Mouse (Mus musculus) midbrain, embryonic 13.5 days (tissue): ENCODE measurements around the gene Gm11444. TPM values are rescaled to one million over a fixed set of nuclear protein-coding genes. Genes with fewer than 3 reads are reported as not detected.

ENCODE experiments used
- ATAC-seq: fragments of 200-750 bp; cut with Nextera tagmentation; 2 replicates; pipeline ENCODE4 v1.8.0; 2017; ENCODE audit warnings: mild to moderate bottlenecking, moderate TSS enrichment, moderate library complexity
- H3K27ac ChIP-seq: fragments of 300-500 bp; sonication (generic); 2 replicates; pipeline ENCODE4 v1.5.1; 2015; ENCODE audit warnings: inconsistent platforms, mild to moderate bottlenecking, moderate library complexity
- H3K27me3 ChIP-seq: fragments of 300-500 bp; sonication (generic); 2 replicates; pipeline ENCODE4 v1.6.1; 2015; ENCODE audit warnings: mild to moderate bottlenecking, inconsistent platforms
- H3K36me3 ChIP-seq: fragments of 300-500 bp; sonication (generic); 2 replicates; pipeline ENCODE4 v1.6.1; 2015; ENCODE audit warnings: mild to moderate bottlenecking, inconsistent platforms
- H3K4me1 ChIP-seq: fragments of 300-500 bp; sonication (generic); replicated peaks from 2 replicates; pipeline ENCODE4 v1.6.1; 2015; ENCODE audit warnings: inconsistent platforms
- H3K4me2 ChIP-seq: fragments of 300-500 bp; sonication (generic); replicated peaks from 2 replicates; pipeline ENCODE4 v1.6.1; 2015; ENCODE audit warnings: moderate library complexity, mild to moderate bottlenecking, inconsistent platforms
- H3K4me3 ChIP-seq: fragments of 300-500 bp; sonication (generic); replicated peaks from 2 replicates; pipeline ENCODE4 v1.5.1; 2015; ENCODE audit warnings: mild to moderate bottlenecking, inconsistent platforms
- H3K9ac ChIP-seq: fragments of 300-500 bp; sonication (generic); replicated peaks from 2 replicates; pipeline ENCODE4 v1.6.1; 2015; ENCODE audit warnings: mild to moderate bottlenecking, inconsistent platforms
- H3K9me3 ChIP-seq: fragments of 300-500 bp; sonication (generic); 2 replicates; pipeline ENCODE4 v1.6.1; 2016; ENCODE audit warnings: mild to moderate bottlenecking, inconsistent platforms
- WGBS: fragments of 180-500 bp; shearing (Covaris S2); methylation state at CpG from one replicate; pipeline ENCODE4 v1.1.7; 2015; 5-methylcytosine and 5-hydroxymethylcytosine counted together
- polyA plus RNA-seq: library from polyadenylated mRNA; unstranded; fragments of >200 nt; fragmentation: Nextera tagmentation; extraction: Ambion mirVana; gene quantifications from 2 replicates; pipeline ENCODE4 v1.2.1, GENCODE M21; 2015

Gene Gm11444
- polyA plus RNA-seq, 1 experiment from 2014 or later = not detected

GRCm38 (mm10) chr11:85838424-85839257 lies 11.5 kb downstream of the Gm11444 start:
- H3K36me3 ChIP-seq = no peaks in the 10 kb centered on the region
- 6% methylated on average over 20 of the region's 20 CpGs for WGBS
- H3K27me3 ChIP-seq = peaks cover 100% of the 10 kb centered on the region
- ATAC-seq = no peak
- H3K4me3 ChIP-seq = peak overlapping the region; percentile 23; the same call in 1 of the 2 replicates
- no peak overlapping the region for H3K4me2 ChIP-seq
- H3K27ac ChIP-seq = no peak overlapping the region
- no peaks in the 10 kb centered on the region for H3K9me3 ChIP-seq
- H3K9ac ChIP-seq = no peak overlapping the region
- H3K4me1 ChIP-seq = peaks cover 36% of the 10 kb centered on the region

GRCm38 (mm10) chr11:85837648-85838423 lies 12.3 kb downstream of the Gm11444 start:
- H3K4me2 ChIP-seq = peak overlapping the region; percentile 26
- no peak for ATAC-seq
- H3K27me3 ChIP-seq = peaks cover 98% of the 10 kb centered on the region
- H3K36me3 ChIP-seq = no peaks in the 10 kb centered on the region
- H3K4me3 ChIP-seq = peak overlapping the region; percentile 23
- H3K4me1 ChIP-seq = peaks cover 34% of the 10 kb centered on the region
- 0% methylated on average over 58 of the region's 67 CpGs for WGBS
- H3K27ac ChIP-seq = no peak overlapping the region
- H3K9ac ChIP-seq = 0 out of 2 replicates have a peak overlapping the region, but pooled peaks have one; percentile 26
- no peaks in the 10 kb centered on the region for H3K9me3 ChIP-seq

DNA sequence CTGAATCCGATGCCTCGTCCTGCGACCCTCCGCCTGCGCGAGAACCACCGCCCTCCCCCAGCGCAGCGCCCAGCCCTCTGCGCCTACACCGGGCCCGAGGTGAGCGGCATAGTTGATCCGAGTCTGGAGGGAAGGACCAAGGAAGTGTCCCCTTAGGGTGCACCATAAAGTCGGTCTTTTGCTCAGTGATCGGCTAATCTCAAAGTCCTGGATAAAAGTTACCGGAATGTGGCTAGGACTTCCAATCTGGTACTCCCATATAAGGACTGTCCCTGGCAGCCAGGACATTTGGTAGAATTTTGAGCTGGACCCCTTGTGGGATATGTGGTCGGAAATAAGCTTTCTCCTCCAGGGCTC lies 12.9 kb downstream of the Gm11444 start:
- no peak overlapping the region for H3K4me2 ChIP-seq
- no peak for ATAC-seq
- under 1% methylated on average over 18 of the region's 18 CpGs for WGBS

DNA sequence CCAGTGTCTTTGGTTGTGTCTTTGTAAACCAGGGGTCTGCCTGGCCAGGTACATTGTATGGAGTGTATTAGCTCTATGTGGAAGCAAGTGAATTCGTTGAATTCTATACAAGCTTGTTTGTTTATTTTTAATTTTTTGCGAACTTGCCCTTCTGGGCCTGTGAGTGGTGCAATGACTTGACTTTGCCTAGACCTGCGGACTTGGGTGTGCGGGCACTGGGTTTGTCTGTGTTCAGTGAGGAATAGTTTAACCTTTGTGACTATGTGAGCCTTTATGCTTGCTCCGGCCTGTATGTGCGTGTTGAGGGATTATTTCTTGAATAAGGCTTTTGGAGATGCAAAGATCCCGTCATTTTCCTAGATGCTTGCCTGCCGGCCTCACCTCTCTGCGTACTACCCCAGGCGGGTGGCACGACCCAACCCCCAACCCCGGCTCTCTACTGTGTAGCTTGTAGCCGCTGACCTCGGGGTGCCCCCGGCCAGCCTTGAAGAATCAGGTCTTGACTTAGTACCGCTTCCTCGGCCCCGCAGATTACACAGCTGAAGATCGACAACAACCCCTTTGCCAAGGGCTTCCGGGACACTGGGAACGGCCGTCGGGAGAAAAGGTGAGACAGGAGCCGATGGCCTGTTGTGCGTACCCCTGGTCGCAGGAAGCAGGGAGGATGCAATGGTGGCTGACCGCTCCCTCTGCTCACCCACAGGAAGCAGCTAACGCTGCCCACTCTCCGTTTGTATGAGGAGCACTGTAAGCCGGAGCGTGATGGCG lies 13.4 kb downstream of the Gm11444 start:
- Histone ChIP-seq H3K4me1 (peaks cover 35% of the 10 kb centered on the region), H3K27me3 (peaks cover 98% of the 10 kb centered on the region), H3K4me2 (no peak overlapping the region), H3K27ac (no peak overlapping the region), H3K36me3 (no peaks in the 10 kb centered on the region), H3K4me3 (peak overlapping the region; percentile 6), H3K9ac (no peak overlapping the region), H3K9me3 (no peaks in the 10 kb centered on the region)
- WGBS = 2% methylated on average over 32 of the region's 32 CpGs
- no peak for ATAC-seq

More for the DNA sequence above, 12.9 kb downstream of the Gm11444 start:
- no peaks in the 10 kb centered on the region for H3K9me3 ChIP-seq
- H3K27ac ChIP-seq = no peak overlapping the region
- no peak overlapping the region for H3K9ac ChIP-seq
- H3K36me3 ChIP-seq = no peaks in the 10 kb centered on the region
- H3K4me1 ChIP-seq = peaks cover 35% of the 10 kb centered on the region
- H3K27me3 ChIP-seq = peaks cover 98% of the 10 kb centered on the region
- H3K4me3 ChIP-seq = peak overlapping the region; percentile 23

DNA sequence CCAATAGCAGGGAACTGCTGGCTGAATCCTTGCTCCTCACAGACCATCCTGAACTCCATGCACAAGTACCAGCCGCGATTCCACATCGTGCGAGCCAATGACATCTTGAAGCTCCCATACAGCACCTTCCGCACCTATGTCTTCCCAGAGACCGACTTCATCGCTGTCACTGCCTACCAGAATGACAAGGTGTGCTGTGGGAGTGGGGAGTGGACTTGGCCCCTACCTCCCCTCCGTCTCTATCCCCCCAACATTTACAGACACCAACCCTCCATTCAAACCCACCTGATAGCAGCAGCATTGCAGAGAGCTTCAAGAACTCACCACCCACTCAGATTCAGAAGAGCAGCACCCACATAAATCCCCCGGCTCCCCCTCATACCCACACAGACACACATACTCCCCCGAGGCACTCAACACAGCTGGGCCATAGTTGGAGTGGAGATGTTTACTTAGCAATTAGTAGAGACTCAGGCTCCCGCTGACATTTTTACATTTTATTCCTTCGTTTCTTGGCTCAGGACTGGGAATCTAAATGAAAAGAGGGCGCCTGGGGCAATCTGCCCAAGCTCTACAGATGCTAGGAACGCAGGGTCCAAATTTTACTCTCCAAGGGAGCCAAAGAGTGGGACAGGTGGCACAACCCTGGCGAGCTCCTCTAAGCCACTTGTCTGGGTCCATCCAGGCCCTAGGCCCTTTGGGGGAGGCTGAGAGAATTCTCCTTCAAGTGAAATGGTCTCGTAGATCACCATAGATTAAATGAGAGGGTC lies 14.2 kb downstream of the Gm11444 start:
- peaks cover 33% of the 10 kb centered on the region for H3K4me1 ChIP-seq
- H3K27ac ChIP-seq = no peak overlapping the region
- no peaks in the 10 kb centered on the region for H3K9me3 ChIP-seq
- 0 out of 2 replicates have a peak overlapping the region, but pooled peaks have one; percentile 6 for H3K4me3 ChIP-seq
- no peak for ATAC-seq
- H3K4me2 ChIP-seq = no peak overlapping the region
- peaks cover 98% of the 10 kb centered on the region for H3K27me3 ChIP-seq
- no peak overlapping the region for H3K9ac ChIP-seq
- 2% methylated on average over 16 of the region's 16 CpGs for WGBS
- H3K36me3 ChIP-seq = no peaks in the 10 kb centered on the region

- peaks cover 98% of the 10 kb centered on the region for H3K27me3 ChIP-seq
- no peaks in the 10 kb centered on the region for H3K36me3 ChIP-seq
- H3K4me3 ChIP-seq = no peak overlapping the region; the same call in 1 of the 2 replicates
- H3K9me3 ChIP-seq = no peaks in the 10 kb centered on the region
- peaks cover 30% of the 10 kb centered on the region for H3K4me1 ChIP-seq
- no peak for ATAC-seq
- H3K4me2 ChIP-seq = no peak overlapping the region
- WGBS = 1% methylated on average over 9 of the region's 9 CpGs
- no peak overlapping the region for H3K9ac ChIP-seq
- no peak overlapping the region for H3K27ac ChIP-seq
These were observed 15.0 kb downstream of the Gm11444 start for GRCm38 (mm10) chr11:85835001-85835752.

GRCm38 (mm10) chr11:85834386-85834931 lies 15.7 kb downstream of the Gm11444 start:
- Histone ChIP-seq H3K9ac (no peak overlapping the region), H3K27ac (no peak overlapping the region), H3K4me1 (peaks cover 37% of the 10 kb centered on the region), H3K9me3 (no peaks in the 10 kb centered on the region), H3K4me2 (no peak overlapping the region), H3K27me3 (peaks cover 98% of the 10 kb centered on the region), H3K36me3 (no peaks in the 10 kb centered on the region), H3K4me3 (no peak overlapping the region)
- 3% methylated on average over 17 of the region's 17 CpGs for WGBS
- ATAC-seq = no peak

DNA sequence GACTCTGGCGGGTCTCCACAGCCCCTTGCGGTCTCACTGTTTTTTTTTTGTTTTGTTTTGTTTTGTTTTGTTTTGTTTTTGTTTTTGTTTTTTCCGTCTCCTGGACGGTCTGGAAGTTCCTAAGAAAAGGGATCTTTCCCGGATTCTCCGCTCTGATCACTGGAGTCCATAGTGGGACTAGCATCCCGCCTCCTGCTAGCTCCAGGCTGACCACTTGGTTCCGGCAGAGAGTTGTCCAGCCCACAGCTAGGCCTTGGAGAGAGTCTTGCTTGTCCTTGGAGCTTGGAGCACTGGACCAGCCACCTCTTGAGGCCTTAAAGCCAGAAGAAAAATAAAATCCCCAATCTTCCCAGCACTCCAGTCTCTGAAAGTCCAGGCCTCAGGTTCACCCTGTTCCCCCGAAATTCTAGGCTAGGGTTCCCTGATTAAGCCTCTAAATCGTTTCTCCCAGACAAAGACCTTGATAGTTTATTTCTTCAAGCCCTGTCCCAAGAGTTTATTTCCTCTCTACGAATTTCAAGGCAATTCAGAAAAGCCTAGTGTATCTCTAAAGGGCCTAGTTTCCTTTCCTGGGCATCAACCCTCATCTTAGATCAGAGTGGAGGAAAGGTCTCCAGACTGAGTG lies 16.3 kb downstream of the Gm11444 start:
- no peak overlapping the region for H3K27ac ChIP-seq
- no peaks in the 10 kb centered on the region for H3K9me3 ChIP-seq
- H3K4me3 ChIP-seq = peak overlapping the region; percentile 41
- H3K4me1 ChIP-seq = peaks cover 43% of the 10 kb centered on the region
- 1% methylated on average over 11 of the region's 11 CpGs for WGBS
- no peak overlapping the region for H3K4me2 ChIP-seq
- no peak for ATAC-seq
- H3K9ac ChIP-seq = no peak overlapping the region
- H3K36me3 ChIP-seq = no peaks in the 10 kb centered on the region
- H3K27me3 ChIP-seq = peaks cover 98% of the 10 kb centered on the region

DNA sequence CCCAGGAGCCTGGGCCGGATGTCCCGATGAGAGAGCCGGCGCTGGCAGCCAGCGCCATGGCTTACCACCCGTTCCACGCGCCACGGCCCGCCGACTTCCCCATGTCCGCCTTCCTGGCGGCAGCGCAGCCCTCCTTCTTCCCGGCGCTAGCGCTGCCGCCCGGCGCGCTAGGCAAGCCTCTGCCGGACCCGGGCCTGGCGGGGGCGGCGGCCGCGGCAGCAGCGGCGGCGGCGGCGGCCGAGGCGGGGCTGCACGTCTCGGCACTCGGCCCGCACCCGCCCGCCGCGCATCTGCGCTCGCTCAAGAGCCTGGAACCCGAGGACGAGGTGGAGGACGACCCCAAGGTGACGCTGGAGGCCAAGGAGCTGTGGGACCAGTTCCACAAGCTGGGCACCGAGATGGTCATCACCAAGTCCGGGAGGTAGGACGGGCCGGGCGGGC lies 17.0 kb downstream of the Gm11444 start:
- no peak for ATAC-seq
- H3K27me3 ChIP-seq = peaks cover 98% of the 10 kb centered on the region
- H3K9ac ChIP-seq = peak overlapping the region; percentile 52; the same call in 1 of the 2 replicates
- peak overlapping the region; percentile 41 for H3K4me3 ChIP-seq
- no peak overlapping the region for H3K27ac ChIP-seq
- peak overlapping the region; percentile 65 for H3K4me2 ChIP-seq
- WGBS = 0% methylated on average over 32 of the region's 54 CpGs
- peaks cover 42% of the 10 kb centered on the region for H3K4me1 ChIP-seq
- H3K9me3 ChIP-seq = no peaks in the 10 kb centered on the region
- no peaks in the 10 kb centered on the region for H3K36me3 ChIP-seq

DNA sequence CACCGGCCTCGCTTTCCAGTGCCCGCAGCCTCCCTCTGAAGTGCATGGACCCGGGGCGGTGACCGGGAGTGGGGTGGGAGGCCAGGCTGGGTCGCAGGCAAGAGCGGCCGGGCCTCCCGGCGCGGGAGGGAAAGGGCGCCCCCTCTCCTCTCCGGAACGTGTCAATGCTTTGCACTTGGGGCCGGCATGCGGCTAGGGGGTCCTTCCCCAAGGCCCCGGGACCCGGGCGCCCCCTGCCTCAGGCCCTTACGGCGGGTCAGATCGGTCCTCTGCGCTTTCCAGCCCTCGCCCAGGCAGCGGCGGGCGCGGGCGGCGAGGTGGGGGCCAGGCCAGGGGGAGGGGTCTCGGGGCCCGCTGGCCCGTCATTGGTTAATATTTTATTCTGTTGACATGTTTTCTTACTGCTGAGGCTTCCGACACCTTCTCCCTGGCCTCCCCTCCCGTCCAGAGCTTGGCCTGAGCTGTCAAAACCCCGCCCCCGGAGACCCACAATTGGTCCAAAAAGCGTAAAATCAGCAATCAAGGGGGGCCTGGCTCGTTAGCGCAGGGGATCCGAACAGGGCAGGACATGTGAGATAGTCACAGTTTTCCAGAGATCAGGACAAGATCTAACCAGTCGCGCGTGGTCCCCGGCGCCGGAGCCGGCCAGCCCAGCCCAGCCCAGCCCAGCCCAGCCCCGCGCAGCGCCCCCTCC lies 17.8 kb downstream of the Gm11444 start, which contains the start of gene Tbx2:
Tbx2 (plus strand) TSS at position 321 of the 694 bp plus-strand sequence.
- ATAC-seq = 0 out of 2 replicates have a peak, but pooled peaks have one; percentile 18
- peaks cover 37% of the 10 kb centered on the region for H3K4me1 ChIP-seq
- peak within 1 kb of the TSS; percentile 65 for H3K4me2 ChIP-seq
- no peak within 1 kb of the TSS for H3K27ac ChIP-seq
- no peaks in the 10 kb centered on the region for H3K9me3 ChIP-seq
- under 1% methylated on average over 46 of the region's 52 CpGs for WGBS
- H3K4me3 ChIP-seq = peak within 1 kb of the TSS; percentile 41
- peak within 1 kb of the TSS; percentile 52 for H3K9ac ChIP-seq
- H3K36me3 ChIP-seq = no peaks in the 10 kb centered on the region
- peaks cover 98% of the 10 kb centered on the region for H3K27me3 ChIP-seq
